Mouse (Mus musculus) G1E (cell line): ENCODE measurements around the gene Ncor2. TPM values are rescaled to one million over a fixed set of nuclear protein-coding genes. Genes with fewer than 3 reads are reported as not detected.

Experiments
- ATAC-seq: 2 replicates; pipeline ENCODE4 v1.8.0; 2016; ENCODE audit warnings: mild to moderate bottlenecking; ENCODE audit not compliant: insufficient number of reproducible peaks, poor library complexity, low FRiP score, severe bottlenecking; ENCODE audit errors: extremely low read depth
- DNase-seq: peaks from one replicate; pipeline ENCODE4 v3.0.0; 2012; ENCODE audit warnings: low spot score
- H3K27me3 ChIP-seq: 2 replicates; pipeline ENCODE4 v1.6.1; 2012; ENCODE audit warnings: mild to moderate bottlenecking, low read length, inconsistent platforms; ENCODE audit not compliant: insufficient read depth
- H3K36me3 ChIP-seq: replicated peaks from 2 replicates; pipeline ENCODE3; 2012; ENCODE audit warnings: mild to moderate bottlenecking, inconsistent platforms
- H3K4me1 ChIP-seq: 2 replicates; pipeline ENCODE4 v1.6.1; 2012; ENCODE audit warnings: low read depth, low read length, inconsistent platforms, mixed read lengths; ENCODE audit not compliant: insufficient read depth
- H3K4me3 ChIP-seq: 2 replicates; pipeline ENCODE4 v1.5.1; 2012; ENCODE audit warnings: low read depth, mild to moderate bottlenecking, inconsistent platforms, low read length, moderate library complexity, mixed read lengths
- H3K9me3 ChIP-seq: replicated peaks from 2 replicates; pipeline ENCODE4 v1.6.1; 2012; ENCODE audit warnings: inconsistent platforms
- CTCF ChIP-seq: IDR thresholded peaks from 2 replicates; pipeline ENCODE4 v1.5.1; 2012; ENCODE audit warnings: low read depth, low read length, inconsistent platforms, mixed read lengths
- GATA1 ChIP-seq: IDR thresholded peaks from 2 replicates; pipeline ENCODE4 v1.6.1; 2012; ENCODE audit warnings: borderline replicate concordance, low read length, inconsistent platforms, mixed read lengths
- GATA2 ChIP-seq: IDR thresholded peaks from 2 replicates; pipeline ENCODE4 v1.6.1; 2012; ENCODE audit warnings: low read depth, low read length, inconsistent platforms, borderline replicate concordance
- POLR2AphosphoS5 ChIP-seq: IDR thresholded peaks from 2 replicates; pipeline ENCODE4 v1.6.1; 2012; ENCODE audit warnings: low read depth, low read length, inconsistent platforms; ENCODE audit not compliant: insufficient replicate concordance
- TAL1 ChIP-seq: conservative IDR thresholded peaks from 2 replicates; pipeline ENCODE4 v1.6.1; 2012; ENCODE audit warnings: low read depth, low read length, inconsistent platforms, mixed read lengths
- polyA plus RNA-seq: library from polyadenylated mRNA; stranded (reverse); fragments of >175 nt; gene quantifications from 2 replicates; pipeline ENCODE4 v1.2.3, GENCODE M21; 2012
- total RNA-seq, 2 experiments: library from RNA; stranded (forward) in 1 of 2; stranded (reverse) in 1 of 2; fragments of 200-1000 nt in 1 of 2; fragments of >200 nt in 1 of 2; fragmentation: Nextera tagmentation in 1 of 2; gene quantifications; 2 replicates each; pipeline ENCODE4 v1.2.3; 2014 to 2017

Ncor2 gene
- total and polyA plus RNA-seq, 3 experiments = 0.09 TPM; not detected in 2

GRCm38 (mm10) chr5:125015066-125015465 is 164.0 kb downstream of the Ncor2 start:
- no peak for ATAC-seq
- H3K27me3 ChIP-seq = no peaks in the 10 kb centered on the region
- H3K36me3 ChIP-seq = no peaks in the 10 kb centered on the region
- no peak for TF ChIP-seq POLR2AphosphoS5
- no peak for TF ChIP-seq GATA2
- TF ChIP-seq GATA1 = no peak
- no peak for TF ChIP-seq TAL1
- no peak for TF ChIP-seq CTCF
- H3K4me1 ChIP-seq = no peaks in the 10 kb centered on the region
- no peak for DNase-seq
- H3K9me3 ChIP-seq = peaks cover 95% of the 10 kb centered on the region
- no peak overlapping the region for H3K4me3 ChIP-seq

- no peaks in the 10 kb centered on the region for H3K36me3 ChIP-seq
- ATAC-seq (no peak), DNase-seq (no peak)
- peaks cover 95% of the 10 kb centered on the region for H3K9me3 ChIP-seq
- H3K4me3 ChIP-seq = no peak overlapping the region
- H3K4me1 ChIP-seq = no peaks in the 10 kb centered on the region
- no peaks in the 10 kb centered on the region for H3K27me3 ChIP-seq
- no peak for TF ChIP-seq GATA1
- no peak for TF ChIP-seq TAL1
- TF ChIP-seq POLR2AphosphoS5 = no peak
- no peak for TF ChIP-seq GATA2
- no peak for TF ChIP-seq CTCF
These were observed 164.5 kb downstream of the Ncor2 start for GRCm38 (mm10) chr5:125014497-125014896.

GRCm38 (mm10) chr5:125011628-125012027 is 167.4 kb downstream of the Ncor2 start:
- no peaks in the 10 kb centered on the region for H3K36me3 ChIP-seq

GRCm38 (mm10) chr5:125011166-125011565 is 167.9 kb downstream of the Ncor2 start:
- TF ChIP-seq CTCF = no peak
- no peak for TF ChIP-seq POLR2AphosphoS5
- TF ChIP-seq TAL1 = no peak
- TF ChIP-seq GATA2 = no peak
- ATAC-seq = no peak
- Histone ChIP-seq H3K27me3 (no peaks in the 10 kb centered on the region), H3K36me3 (no peaks in the 10 kb centered on the region), H3K9me3 (peaks cover 95% of the 10 kb centered on the region), H3K4me1 (no peaks in the 10 kb centered on the region), H3K4me3 (0 out of 2 replicates have a peak overlapping the region, but pooled peaks have one; percentile 6)
- no peak for DNase-seq

More at GRCm38 (mm10) chr5:125011628-125012027, 167.4 kb downstream of the Ncor2 start:
- TF ChIP-seq GATA2 = no peak
- TF ChIP-seq POLR2AphosphoS5 = no peak
- no peak for TF ChIP-seq TAL1
- TF ChIP-seq CTCF = no peak
- Histone ChIP-seq H3K4me1 (no peaks in the 10 kb centered on the region), H3K9me3 (peaks cover 95% of the 10 kb centered on the region), H3K27me3 (no peaks in the 10 kb centered on the region), H3K4me3 (no peak overlapping the region)
- DNase-seq = no peak
- no peak for ATAC-seq

- Histone ChIP-seq H3K27me3 (no peaks in the 10 kb centered on the region), H3K9me3 (peaks cover 96% of the 10 kb centered on the region), H3K4me3 (no peak overlapping the region; the same call in 1 of the 2 replicates), H3K36me3 (no peaks in the 10 kb centered on the region), H3K4me1 (no peaks in the 10 kb centered on the region)
- ATAC-seq (no peak), DNase-seq (no peak)
- TF ChIP-seq GATA2 = no peak
- TF ChIP-seq CTCF = no peak
- TF ChIP-seq POLR2AphosphoS5 = no peak
- TF ChIP-seq TAL1 = no peak
- no peak for TF ChIP-seq GATA1
These were observed 172.1 kb downstream of the Ncor2 start for GRCm38 (mm10) chr5:125006896-125007295.

- DNase-seq = no peak
These were observed 173.0 kb downstream of the Ncor2 start for GRCm38 (mm10) chr5:125005871-125006652.

GRCm38 (mm10) chr5:125003873-125004255 is 175.2 kb downstream of the Ncor2 start:
- ATAC-seq = no peak

More at GRCm38 (mm10) chr5:125005871-125006652, 173.0 kb downstream of the Ncor2 start:
- Histone ChIP-seq H3K9me3 (peaks cover 93% of the 10 kb centered on the region), H3K27me3 (no peaks in the 10 kb centered on the region), H3K4me1 (no peaks in the 10 kb centered on the region), H3K36me3 (no peaks in the 10 kb centered on the region), H3K4me3 (no peak overlapping the region)
- TF ChIP-seq CTCF (no peak), TAL1 (no peak), GATA2 (no peak), POLR2AphosphoS5 (no peak), GATA1 (no peak)
- ATAC-seq = no peak

More at GRCm38 (mm10) chr5:125003873-125004255, 175.2 kb downstream of the Ncor2 start:
- Histone ChIP-seq H3K9me3 (peaks cover 92% of the 10 kb centered on the region), H3K4me3 (no peak overlapping the region), H3K36me3 (no peaks in the 10 kb centered on the region), H3K4me1 (no peaks in the 10 kb centered on the region), H3K27me3 (no peaks in the 10 kb centered on the region)
- TF ChIP-seq CTCF = no peak
- TF ChIP-seq TAL1 = no peak
- no peak for TF ChIP-seq GATA1
- no peak for TF ChIP-seq GATA2
- no peak for DNase-seq
